Mouse (Mus musculus) cerebellum, adult 11-12 months (tissue): ENCODE results near the gene Magohb.

ENCODE experiments used
- DNase-seq: peaks from one replicate; pipeline ENCODE4 v3.0.0; 2022

The Magohb gene

GRCm38 (mm10) chr6:131247206-131247605 is 45.8 kb downstream of the Magohb start, which contains the start of gene Klra2:
TSS of gene Klra2 (minus strand) at chr6:131247362.
- no peak for DNase-seq

DNA sequence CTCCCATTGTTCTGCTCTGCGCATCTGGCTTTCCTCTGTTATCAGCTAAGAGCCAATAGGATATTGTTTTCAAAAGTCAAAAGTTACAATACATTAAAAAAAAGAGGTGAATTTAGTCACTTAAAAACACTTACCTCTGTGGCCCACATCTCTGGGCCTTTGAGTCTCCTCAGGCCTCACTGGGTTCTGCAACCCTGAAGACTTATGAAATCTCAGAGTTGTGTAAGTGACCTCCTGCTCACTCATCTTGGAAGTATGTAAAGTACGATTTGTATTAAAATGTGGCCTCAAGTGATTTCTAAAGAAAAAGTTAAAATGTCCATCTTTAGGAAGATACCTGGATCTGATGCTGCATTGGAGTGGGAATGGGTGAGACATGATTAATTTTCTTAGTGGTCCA is 48.0 kb downstream of the Magohb start:
- no peak for DNase-seq
